Mouse (Mus musculus) heart, adult 2 months (tissue): ENCODE measurements at regions not wholly inside any gene's neighbourhood (a gene's known extent, or its start where the extent isn't known, plus 50 kb on each side); places are given as distances from the start of the nearest gene placed in this dataset.

ENCODE experiments used
- CTCF ChIP-seq: fragments of 200-600 bp; IDR thresholded peaks from 2 replicates; pipeline ENCODE4 v1.8.1; 2022; ENCODE audit warnings: antibody characterized with exemption, mild to moderate bottlenecking, moderate library complexity
- POLR2A ChIP-seq: fragments of 200-500 bp; IDR thresholded peaks from 2 replicates; pipeline ENCODE4 v1.6.1; 2011; ENCODE audit warnings: mild to moderate bottlenecking, low read depth, low read length, control low read depth; ENCODE audit not compliant: insufficient read depth

- TF ChIP-seq CTCF (no peak; the same call in 1 of the 2 replicates), POLR2A (no peak)
Measured at GRCm38 (mm10) chr9:101476223-101476622, 224.6 kb upstream of the Ppp2r3a start.
